Mouse (Mus musculus): Measurements from ENCODE around the gene Glrp1.
A peak's percentile ranks its signal among the peaks of the same experiment; 100 is the strongest.

Glrp1 gene

GRCm38 (mm10) chr1:88497407-88497806 is 12.5 kb downstream of the Glrp1 start:
- DNase-seq (ENCODE audit: low read depth, low spot score): no peak

- peak; percentile 41 for DNase-seq (ENCODE audit: low read depth, low spot score)
Measured at GRCm38 (mm10) chr1:88492415-88492814, 17.5 kb downstream of the Glrp1 start.

DNA sequence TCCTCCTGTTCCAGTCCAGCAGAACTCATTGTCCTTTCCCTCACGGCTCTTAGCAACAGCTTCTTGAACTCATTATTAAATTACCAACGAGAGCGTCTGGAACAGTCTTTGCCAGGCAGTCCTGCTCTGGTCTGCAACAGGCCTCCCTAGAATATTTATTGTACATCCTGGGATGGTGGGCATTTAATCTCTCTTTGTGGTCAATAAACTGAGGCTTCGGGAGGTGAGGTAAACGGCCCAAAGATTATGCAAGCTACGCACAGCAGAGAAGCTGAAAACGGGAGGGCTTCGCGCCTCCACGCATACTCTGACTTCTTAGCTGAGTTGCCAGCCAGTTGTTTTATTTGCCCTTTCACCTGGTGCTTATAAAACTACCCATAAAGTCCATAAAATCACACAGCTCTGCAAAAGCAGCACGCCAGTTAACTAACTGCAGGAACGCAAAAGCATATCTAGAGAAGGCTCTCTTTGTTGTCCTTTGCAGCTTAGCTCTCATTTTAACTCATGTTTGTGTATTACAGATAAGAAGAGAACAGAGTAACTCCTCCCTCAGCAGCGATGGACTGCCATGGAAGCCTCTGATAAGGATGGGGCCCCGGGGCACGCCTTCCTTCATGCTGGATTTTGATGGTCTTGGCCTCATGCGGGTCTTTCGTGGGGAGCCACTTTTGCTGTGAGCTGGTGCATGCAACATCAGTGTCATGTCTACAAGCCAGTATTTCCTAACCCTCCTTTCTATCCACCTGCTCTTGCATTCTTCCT is 18.1 kb downstream of the Glrp1 start:
- peak; percentile 69 for DNase-seq (ENCODE audit: low read depth, low spot score)

- no peak for DNase-seq (ENCODE audit: low read depth, low spot score)
Measured at GRCm38 (mm10) chr1:88490164-88490563, 19.7 kb downstream of the Glrp1 start.

DNA sequence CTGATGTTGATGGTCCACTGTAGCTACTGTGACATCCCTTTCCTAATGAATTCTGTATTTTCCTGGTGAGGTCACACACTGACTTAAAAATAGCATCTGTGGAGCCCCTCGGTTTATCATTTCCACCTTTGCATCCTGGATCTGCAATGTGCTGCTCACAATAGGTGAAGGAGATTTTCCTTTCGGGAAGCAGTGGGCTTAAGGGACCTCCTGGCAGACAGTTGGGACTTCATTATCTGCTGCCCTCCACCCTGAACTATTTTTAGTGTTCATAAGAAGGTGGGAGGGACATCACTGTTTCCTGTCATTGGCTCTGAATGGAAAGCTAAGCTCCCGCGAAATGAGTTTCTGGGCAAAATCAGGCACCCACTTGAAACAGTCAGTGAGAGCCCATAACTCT is 20.9 kb downstream of the Glrp1 start:
- no peak for DNase-seq (ENCODE audit: low read depth, low spot score)

- no peak for DNase-seq (ENCODE audit: low read depth, low spot score)
Measured at GRCm38 (mm10) chr1:88486336-88486735, 23.5 kb downstream of the Glrp1 start.

GRCm38 (mm10) chr1:88484059-88484458 is 25.8 kb downstream of the Glrp1 start:
- no peak for DNase-seq (ENCODE audit: low read depth, low spot score)

GRCm38 (mm10) chr1:88482142-88483099 is 27.4 kb downstream of the Glrp1 start:
- peak; percentile 56 for DNase-seq (ENCODE audit: low read depth, low spot score)

- no peak for DNase-seq (ENCODE audit: low read depth, low spot score)
Measured at GRCm38 (mm10) chr1:88480594-88480993, 29.3 kb downstream of the Glrp1 start.

DNA sequence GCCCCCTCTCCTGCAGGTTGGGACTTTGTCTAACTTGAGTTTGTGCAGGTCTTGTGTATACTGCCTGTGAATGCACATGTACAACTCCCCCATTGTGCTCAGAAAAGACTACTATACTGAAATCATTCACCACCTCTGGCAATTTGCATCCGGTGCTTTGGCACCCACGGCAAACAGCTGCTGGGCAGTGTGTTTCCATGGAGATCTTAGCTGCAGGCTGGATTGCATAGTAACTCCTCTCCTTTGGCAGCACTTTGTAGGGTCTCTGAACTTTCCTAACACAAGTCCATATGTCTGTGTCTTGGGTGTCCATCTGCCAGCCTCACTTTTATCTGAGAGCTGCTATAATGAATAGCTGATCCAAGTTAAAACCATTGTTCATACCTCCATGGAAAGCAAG is 31.7 kb downstream of the Glrp1 start:
- DNase-seq (ENCODE audit: low read depth, low spot score): no peak

DNA sequence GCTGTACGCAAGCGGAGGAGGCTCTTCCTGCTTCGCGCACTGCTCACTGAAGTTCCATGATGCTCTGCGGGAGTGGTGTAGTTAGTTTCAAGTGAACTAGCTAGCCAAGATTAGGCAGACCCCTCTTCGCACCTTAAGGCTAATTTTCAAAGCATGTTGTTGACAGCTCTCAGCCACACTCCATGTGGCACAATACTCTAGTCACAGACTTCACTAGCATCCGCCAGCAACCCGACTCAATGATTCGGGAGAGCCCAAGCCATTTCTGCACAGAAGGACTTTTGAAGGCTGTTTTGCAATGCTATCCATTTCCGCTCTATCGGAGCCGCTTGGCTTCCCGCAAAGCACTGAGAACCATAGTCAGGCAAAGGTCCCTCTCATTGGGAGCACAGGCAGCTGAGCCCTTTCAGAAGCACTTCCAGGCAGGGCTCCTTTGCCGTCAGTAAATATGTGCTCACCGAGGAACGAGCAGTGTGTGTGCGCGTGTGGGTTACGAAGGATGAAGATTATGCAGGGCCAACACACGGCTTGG is 33.2 kb downstream of the Glrp1 start:
- no peak for DNase-seq (ENCODE audit: low read depth, low spot score)

DNA sequence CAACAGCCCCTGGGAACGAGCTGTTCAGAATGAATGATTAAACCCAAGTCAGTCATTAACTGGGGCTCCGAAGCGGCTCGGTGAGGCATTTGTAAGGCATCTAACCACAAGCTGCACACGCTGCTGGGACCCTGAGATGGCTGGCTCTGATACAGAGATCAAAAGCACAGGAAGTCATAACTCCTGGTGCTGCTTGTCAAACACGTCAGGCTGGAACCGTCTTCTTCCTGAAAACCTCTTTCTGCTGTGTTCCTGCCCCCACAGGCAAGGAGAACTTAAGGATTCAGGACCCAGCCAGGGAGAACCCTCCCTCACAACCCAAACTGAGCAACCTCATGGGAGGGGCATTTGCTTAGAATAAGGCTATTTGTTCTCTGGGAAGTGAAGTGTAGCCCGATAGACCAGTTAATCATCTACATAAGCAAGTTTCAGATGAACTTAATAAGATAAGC is 34.3 kb downstream of the Glrp1 start:
- DNase-seq (ENCODE audit: low read depth, low spot score): no peak

GRCm38 (mm10) chr1:88474598-88474997 is 35.3 kb downstream of the Glrp1 start:
- no peak for DNase-seq (ENCODE audit: low read depth, low spot score)

- no peak for DNase-seq (ENCODE audit: low read depth, low spot score)
Measured at GRCm38 (mm10) chr1:88473899-88474298, 36.0 kb downstream of the Glrp1 start.

- DNase-seq (ENCODE audit: low read depth, low spot score): no peak
Measured at GRCm38 (mm10) chr1:88472258-88472657, 37.6 kb downstream of the Glrp1 start.

DNA sequence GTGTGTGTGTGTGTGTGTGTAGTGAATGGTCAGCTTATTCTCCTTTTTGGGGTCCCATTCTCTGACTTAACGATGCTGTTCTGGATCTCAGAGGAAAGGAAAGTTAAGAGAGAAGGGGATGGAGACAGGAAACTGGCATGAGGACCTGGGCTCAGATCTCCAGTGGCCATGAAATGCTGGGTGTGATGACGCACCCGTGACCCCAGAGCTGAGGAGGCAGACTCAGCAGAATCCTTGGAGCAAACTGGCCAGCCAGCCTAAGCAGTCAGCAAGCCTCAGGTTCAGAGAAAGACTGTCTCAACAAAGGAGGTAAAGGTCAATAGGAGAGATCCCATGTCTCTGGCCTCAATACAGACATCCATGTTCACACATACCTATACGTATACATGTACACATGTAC is 40.1 kb downstream of the Glrp1 start:
- no peak for DNase-seq (ENCODE audit: low read depth, low spot score)

- DNase-seq (ENCODE audit: low read depth, low spot score): no peak
Measured at GRCm38 (mm10) chr1:88468335-88468734, 41.5 kb downstream of the Glrp1 start.

DNA sequence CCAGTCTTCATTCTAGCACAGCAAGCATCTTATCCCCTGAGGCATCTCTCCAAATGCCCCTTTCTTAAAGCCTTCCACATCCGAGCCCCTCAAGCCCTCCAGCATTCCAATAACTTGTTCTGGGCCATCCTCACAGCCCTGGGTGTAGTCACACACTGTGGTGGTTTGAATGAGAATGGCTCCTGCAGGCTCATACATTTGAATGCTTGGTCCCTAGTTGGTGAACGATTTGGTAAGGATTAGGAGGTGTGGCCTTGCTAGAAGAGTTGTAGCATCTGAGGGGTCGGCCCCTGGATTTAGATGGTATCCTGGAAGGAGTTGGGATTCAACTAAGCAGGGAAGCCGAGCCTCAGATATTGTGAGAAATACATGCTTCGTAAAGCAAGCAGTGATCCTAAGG is 42.0 kb downstream of the Glrp1 start:
- DNase-seq (ENCODE audit: low read depth, low spot score): no peak

DNA sequence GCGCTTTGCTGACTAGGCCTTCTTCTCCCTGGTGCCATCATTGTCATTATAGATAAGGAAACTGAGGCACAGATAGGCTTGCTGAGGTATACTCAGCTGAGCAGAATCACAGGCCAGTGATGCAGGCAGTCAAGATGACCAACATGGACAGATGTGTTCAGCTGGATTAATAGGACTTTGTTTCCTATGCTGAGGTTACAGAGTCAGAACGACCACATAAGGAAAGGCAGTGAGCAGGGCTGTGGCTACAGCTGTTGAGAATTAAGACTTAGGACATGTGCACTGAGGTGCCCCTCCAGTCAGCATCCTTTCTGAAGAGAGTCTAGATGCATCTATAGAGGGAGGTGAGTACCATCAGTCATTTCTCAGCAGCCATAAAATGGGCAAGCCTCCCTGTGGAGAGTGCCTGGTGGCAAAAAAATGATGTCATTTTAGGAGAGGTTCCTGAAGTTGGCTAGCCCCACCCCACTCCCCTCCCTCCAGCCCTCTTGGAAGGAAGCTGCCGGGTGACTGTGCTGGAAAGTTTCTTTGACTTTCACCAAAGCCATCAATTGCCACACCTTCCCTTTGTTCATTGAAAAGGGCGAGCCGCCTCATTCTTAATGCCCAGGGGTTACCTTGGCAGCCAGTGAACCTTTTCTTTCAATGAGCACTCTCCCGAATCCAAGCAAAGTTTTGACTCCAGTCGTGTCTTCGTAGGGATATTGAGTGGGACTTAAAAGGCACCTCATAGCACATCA is 43.4 kb downstream of the Glrp1 start:
- DNase-seq (ENCODE audit: low read depth, low spot score): no peak

- no peak for DNase-seq (ENCODE audit: low read depth, low spot score)
Measured at GRCm38 (mm10) chr1:88465722-88466121, 44.1 kb downstream of the Glrp1 start.

GRCm38 (mm10) chr1:88464109-88464905 is 45.6 kb downstream of the Glrp1 start:
- DNase-seq (ENCODE audit: low read depth, low spot score): no peak
